Mouse (Mus musculus) adrenal gland, postnatal 14 days (tissue): ENCODE measurements at regions not wholly inside any gene's neighbourhood (a gene's known extent, or its start where the extent isn't known, plus 50 kb on each side); places are given as distances from the start of the nearest gene placed in this dataset.

Experiments
- DNase-seq: peaks from one replicate; pipeline ENCODE4 v3.0.0; 2021; ENCODE audit warnings: mixed read lengths

- DNase-seq, result no peak
Measured at GRCm38 (mm10) chr13:110540543-110541265, 145.9 kb downstream of the Plk2 start.

- no peak for DNase-seq
Measured at GRCm38 (mm10) chr13:110541288-110542148, 146.7 kb downstream of the Plk2 start.

GRCm38 (mm10) chr13:110542303-110543065 is 147.6 kb downstream of the Plk2 start:
- no peak for DNase-seq

- DNase-seq, result peak; percentile 16
Measured at GRCm38 (mm10) chr13:110545454-110545853, 150.6 kb downstream of the Plk2 start.

GRCm38 (mm10) chr13:110555529-110556319 is 160.9 kb downstream of the Plk2 start:
- no peak for DNase-seq

- no peak for DNase-seq
Measured at GRCm38 (mm10) chr13:110556355-110557095, 161.7 kb downstream of the Plk2 start.

- peak; percentile 28 for DNase-seq
Measured at GRCm38 (mm10) chr13:110557930-110558727, 163.3 kb downstream of the Plk2 start.

GRCm38 (mm10) chr13:110560566-110560965 is 165.7 kb downstream of the Plk2 start:
- no peak for DNase-seq

- no peak for DNase-seq
Measured at GRCm38 (mm10) chr13:110562499-110562898, 167.7 kb downstream of the Plk2 start.

- peak; percentile 42 for DNase-seq
Measured at GRCm38 (mm10) chr13:110562902-110563301, 168.1 kb downstream of the Plk2 start.

GRCm38 (mm10) chr13:110563967-110564366 is 169.1 kb downstream of the Plk2 start:
- DNase-seq, result peak; percentile 35

GRCm38 (mm10) chr13:110568482-110569179 is 173.8 kb downstream of the Plk2 start:
- no peak for DNase-seq

- DNase-seq, result no peak
Measured at GRCm38 (mm10) chr13:110569180-110569512, 174.3 kb downstream of the Plk2 start.

GRCm38 (mm10) chr13:110570386-110570785 is 175.5 kb downstream of the Plk2 start:
- DNase-seq, result no peak

- no peak for DNase-seq
Measured at GRCm38 (mm10) chr13:110573360-110574065, 178.7 kb downstream of the Plk2 start.

GRCm38 (mm10) chr13:110574764-110575471 is 180.1 kb downstream of the Plk2 start:
- no peak for DNase-seq

GRCm38 (mm10) chr13:110578159-110578558 is 183.3 kb downstream of the Plk2 start:
- no peak for DNase-seq

GRCm38 (mm10) chr13:110580166-110580565 is 185.3 kb downstream of the Plk2 start:
- DNase-seq, result no peak
